Mouse (Mus musculus) G1E-ER4 (cell line): ENCODE measurements around the gene Tmem269. TPM values are rescaled to one million over a fixed set of nuclear protein-coding genes. Genes with fewer than 3 reads are reported as not detected.

ENCODE experiments used
- GATA1 ChIP-seq: IDR thresholded peaks from one replicate; pipeline ENCODE4 v1.8.0; 2012; ENCODE audit warnings: low read length, inconsistent platforms
- polyA plus RNA-seq: library from polyadenylated mRNA; stranded (reverse); fragments of >175 nt; gene quantifications from 2 replicates; pipeline ENCODE4 v1.2.3, GENCODE M21; 2012

The Tmem269 gene
- polyA plus RNA-seq, 1 experiment: not detected

DNA sequence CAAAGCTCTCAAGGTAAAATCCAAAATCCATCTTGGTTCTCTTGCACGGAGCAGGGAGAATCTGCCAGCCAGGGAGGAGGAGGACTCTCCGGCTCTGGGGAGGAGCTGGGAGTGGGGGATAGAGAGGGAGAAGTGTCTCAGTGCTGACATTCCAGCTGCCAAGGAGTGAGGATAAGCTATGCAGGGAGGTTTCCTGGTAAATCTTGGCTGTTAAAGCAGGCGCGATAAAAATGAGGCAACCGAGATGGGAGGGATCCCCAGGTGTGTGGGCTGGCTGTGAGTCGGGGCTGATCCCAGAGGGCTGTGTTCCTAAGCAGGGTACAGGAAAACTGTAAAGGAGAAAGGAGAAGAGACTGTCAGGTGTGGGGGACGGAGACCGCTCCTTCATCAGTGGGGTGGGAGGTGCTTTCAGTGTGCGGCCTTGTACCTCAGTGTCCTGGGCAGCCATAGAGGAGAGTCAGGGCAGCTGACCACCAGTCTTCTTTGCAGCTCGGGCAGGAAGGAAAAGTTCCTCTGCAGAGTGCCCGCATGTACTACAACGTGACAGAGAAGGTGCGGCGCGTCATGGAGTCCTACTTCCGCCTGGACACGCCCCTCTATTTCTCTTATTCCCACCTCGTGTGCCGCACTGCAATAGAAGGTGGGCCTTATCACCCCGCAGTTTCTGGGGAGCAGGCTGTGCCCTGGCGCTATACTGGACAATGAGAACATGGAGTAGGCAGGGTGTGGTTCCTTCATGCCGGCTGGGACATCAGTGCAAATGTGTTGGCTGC is 26.6 kb upstream of the Tmem269 start:
- TF ChIP-seq GATA1: no peak

DNA sequence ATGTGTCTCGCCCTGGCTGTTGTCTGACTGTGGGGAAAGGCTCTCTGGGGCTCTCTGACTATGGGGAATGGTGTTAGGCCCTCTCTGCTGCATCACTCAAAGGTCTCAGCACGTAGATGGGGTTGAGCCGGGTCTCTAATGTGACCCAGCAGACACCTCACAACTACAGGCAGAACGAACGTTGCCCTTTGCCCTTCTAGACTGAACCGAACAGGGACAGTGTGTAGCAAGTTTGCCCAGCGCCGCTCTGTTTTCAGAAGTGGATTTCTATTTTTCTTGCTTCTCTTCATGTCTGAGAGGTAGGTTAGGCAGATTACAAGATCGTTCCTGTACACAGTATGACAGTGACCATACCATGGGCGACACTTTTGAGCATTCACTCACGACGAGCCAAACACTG is 24.6 kb upstream of the Tmem269 start:
- TF ChIP-seq GATA1: no peak

DNA sequence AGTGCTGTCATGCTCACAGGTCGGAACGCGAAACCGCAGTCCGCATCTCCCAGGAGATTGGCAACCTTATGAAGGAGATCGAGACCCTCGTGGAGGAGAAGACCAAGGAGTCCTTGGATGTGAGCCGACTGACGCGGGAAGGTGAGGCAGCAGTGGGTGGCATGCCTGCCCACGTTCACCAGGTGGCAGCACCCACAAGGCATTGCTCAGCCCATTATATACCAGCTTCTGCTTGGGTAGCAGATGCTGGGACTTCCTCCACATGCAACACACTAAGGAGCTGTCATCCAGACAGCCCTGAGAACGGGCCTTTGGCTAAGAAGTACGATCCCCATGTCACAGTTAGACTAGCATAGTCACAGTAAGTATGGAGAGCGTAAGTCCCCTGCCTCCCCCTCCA is 23.6 kb upstream of the Tmem269 start:
- no peak for TF ChIP-seq GATA1

DNA sequence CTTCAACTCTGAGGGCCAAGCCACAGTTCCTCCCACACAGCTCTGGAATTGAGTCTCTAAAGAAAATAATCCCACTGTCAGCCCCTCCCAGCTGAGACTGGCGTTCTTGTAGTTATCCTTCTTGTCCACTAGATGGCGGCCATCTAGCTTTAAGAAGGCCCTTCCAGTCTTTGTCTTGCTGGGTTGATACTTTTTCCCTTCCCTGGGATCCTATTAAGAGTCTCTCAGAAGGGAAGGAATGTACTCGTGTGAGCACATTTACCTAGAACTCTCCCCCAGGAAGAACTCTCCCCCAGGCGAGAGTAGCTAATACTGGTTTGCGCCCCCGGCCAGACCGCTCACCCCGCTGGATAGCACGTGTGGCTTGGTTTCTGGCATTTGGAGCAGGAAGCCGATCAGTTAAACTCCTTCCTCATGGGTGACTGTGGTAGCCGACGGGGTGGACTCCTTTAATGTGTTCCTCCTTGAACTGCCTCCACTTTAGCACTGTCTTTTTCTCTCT is 21.2 kb upstream of the Tmem269 start:
- TF ChIP-seq GATA1: no peak

DNA sequence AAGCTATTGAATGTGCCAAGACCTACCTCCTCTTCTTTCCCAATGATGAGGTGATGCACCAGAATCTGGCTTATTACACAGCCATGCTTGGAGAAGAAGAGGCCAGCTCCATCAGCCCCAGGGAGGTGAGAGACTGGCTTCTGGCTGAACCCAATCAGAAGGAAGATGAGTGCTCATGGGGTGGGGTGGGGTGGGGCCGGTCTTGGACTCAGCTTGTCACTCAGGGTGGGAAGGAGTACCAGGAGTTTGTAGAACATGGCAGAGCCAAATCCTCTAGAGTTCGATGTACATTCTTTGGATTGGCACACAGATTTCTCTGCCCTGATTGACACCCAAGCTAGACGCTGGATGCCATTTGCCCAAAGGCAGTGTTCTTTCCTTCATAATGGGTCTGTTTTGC is 20.6 kb upstream of the Tmem269 start:
- no peak for TF ChIP-seq GATA1

DNA sequence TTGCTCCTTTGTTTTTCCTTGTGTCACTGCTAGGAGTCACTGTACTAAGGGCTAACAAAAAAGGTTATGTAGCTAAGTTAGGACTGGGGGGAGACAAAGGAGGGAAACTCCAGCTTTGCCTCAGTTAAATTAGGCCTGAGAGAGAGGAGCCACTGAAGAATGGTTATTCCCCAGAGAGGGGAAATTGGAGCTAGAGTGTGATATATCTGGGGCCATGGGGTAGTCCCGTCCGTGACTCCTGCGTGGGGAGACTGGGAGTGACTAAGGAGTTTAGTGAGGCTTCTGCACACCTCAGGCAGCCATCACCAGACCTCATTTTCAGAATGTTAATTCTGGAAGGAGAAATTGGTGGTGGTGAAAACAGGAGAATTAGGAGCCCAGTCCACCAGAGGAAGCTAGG is 16.3 kb upstream of the Tmem269 start:
- TF ChIP-seq GATA1: no peak

DNA sequence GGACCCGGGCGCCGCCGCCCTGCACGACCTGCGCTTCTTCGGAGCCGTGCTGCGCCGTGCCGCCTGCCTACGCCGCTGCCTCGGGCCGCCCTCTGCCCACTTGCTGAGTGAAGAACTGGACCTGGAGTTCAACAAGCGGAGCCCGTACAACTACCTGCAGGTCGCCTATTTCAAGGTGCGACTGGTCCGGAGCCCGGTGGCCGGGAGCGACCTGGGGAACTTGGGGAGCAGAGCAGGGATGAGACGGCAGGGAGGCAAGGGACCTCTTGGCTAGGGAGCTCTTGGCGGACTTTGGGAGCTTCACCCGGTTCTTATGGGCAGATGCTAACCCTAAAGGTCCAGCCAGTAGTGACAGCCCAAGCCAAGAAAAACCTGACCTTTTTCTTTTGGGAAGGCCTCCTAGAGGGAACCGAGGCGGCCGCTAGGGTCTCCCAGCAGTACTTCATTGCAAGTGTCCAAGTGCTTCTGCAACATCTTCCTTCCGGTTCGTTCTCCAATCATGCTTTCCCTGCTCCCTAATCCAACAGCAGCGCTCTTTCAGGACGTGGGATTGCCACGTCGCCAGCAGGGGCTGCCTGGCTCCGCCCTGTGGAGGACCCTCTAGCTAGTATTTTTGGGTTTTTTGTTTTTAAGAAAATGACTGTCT is 15.4 kb upstream of the Tmem269 start:
- no peak for TF ChIP-seq GATA1

DNA sequence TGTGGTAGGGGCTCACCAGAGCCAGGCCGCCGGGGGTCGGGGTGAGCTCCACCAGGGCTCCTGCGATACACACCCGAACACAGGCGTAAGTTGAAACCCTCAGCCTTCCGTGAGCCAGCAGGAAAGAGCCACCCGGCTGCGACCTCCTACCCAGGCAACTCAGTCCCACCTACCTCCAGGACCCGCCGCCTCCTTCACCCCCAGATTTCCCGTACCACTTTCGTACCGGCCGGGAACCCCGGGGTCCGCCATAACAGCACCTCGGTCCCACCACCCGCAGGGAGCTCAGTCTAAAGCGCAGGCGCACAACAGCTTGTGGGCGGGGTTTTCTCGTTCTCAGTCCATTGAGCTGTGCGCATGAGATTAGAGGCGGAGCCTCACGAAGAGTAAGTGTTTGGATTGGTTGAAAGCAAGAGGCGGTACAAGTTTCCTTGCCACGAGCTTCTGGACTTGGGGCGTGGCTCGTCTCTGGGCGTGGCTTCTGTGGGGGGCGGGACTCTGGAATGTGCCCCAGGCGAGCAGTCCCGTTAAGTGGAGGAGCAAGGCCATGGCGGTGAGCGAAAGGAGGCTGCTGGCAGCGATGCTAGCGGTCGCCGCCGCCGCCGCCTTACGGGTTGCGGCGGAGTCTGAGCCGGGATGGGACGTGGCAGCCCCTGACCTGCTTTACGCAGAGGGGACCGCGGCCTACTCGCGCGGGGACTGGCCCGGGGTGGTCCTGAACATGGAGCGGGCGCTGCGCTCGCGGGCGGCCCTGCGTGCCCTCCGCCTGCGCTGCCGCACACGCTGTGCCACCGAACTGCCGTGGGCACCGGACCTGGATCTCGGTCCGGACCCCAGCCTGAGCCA is 14.6 kb upstream of the Tmem269 start, which contains the start of the genes AU022252 and P3h1:
Gene AU022252, minus strand, starts transcription at position 303 of the 846 bp plus-strand sequence.
Gene P3h1, plus strand, starts transcription at position 506 of the 846 bp plus-strand sequence.
- no peak for TF ChIP-seq GATA1

DNA sequence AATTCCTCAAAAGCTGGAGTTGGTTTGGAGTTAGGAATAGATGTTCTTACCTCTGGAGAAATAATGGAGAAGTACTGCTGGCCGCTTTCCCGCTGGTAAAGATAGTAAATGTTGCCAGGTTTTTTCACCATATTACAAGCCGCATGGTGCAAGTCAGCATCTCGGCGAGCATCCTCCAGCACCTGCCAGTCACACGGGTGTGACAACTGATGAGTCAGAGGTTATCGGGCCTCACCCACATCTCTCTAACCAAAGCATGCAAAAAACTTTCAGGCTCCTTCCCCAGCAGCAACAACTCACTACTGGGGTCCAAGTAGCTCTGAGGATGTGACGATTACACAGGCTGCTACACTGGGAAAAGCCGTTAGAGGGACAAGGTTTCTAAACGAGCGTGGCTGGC is 8.7 kb upstream of the Tmem269 start:
- TF ChIP-seq GATA1: no peak

DNA sequence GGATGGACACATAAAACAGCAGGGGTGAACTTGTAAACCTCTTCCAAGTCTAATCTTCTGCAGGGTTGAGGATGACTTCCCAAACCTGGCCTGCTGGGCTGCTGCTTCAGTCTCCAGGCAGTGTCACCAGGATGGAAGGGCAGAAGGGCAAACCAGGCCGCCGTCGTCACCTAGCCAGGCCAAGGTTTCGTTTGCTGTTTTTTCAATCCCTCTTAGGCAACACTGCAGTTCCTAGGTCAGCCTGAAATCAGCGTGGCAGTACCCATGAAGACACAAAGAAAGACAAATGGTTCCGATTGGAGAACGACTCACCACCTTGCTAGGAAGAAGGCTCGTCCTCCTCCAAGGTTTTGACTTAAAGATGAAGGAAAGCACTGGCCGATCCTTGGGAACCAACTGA is 7.7 kb upstream of the Tmem269 start:
- no peak for TF ChIP-seq GATA1

DNA sequence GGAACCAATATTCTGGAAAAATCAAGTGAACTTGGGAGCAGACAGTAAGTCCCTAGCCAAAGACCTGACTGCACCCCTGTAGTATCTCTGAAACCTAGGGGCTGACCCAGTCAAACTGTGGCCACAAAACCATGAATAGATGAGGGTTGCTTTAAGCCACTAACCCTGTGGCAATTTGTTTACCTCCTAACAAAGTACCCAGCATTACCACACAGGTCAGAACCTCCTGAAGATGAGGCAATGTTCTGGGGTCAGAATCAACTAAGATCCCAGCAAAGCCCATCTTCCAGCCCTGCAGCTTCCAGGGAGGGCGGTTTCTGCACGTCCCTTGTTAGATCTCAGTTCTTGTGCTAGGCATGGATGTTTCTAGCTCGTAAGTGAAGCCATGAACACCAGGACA is 6.5 kb upstream of the Tmem269 start:
- no peak for TF ChIP-seq GATA1

DNA sequence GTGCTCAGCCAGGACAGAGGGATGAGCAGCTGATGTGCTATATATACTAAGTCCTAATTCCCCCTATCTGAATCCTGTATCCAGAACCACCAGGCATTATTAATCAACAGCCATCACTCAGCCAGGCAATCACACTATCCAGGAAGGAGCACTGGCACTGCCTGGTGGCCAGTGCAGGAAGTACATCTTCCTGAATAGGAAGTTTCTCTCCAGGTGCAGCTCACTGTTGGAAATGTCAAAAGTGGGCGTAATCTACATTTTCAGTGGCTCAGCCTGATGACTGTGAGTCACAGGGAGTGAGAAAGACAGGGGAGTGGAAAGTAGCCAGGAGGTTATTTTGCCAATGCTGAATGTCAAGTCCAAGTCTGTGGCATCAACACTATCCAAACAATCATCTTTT is 5.7 kb upstream of the Tmem269 start:
- no peak for TF ChIP-seq GATA1

DNA sequence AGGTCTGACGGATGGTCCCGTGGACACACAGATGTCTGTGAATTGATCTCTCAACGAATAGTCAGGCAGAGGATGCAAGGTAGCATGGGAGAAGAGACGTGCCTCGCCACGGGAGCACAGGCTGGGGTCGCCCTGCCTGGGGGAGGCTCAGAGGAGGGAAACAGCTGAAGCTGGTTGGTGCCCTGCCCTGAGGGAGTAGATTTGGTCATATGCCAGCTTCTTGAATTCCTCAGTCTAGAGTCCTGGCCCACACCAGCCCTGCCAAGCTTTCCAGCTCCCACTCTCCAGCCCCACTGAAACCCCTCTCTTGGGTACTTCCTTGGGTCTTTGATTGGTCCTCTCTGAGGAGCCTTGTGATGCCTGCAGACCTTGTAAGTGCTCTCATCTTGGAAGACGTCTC is 1.4 kb downstream of the Tmem269 start:
- TF ChIP-seq GATA1: no peak

DNA sequence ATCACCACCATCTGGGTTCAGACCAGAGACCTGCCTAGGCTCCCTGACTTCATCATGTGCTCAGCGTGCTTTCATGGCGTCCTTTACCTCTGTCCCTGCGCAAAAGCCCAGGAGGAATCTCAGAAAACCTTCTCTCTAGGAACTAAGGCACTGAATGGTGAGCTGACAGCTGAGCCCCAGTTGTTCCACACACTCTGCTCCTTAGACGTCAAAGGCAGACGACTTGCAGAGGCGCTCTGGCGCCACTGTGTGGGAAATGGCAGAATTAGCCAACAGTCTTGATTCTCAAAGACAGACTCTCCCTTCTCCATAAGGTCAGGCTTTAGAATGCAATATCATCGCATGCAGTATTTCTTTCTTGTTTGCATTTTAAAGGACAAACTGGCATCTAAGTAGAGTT is 13.3 kb downstream of the Tmem269 start:
- TF ChIP-seq GATA1: no peak

DNA sequence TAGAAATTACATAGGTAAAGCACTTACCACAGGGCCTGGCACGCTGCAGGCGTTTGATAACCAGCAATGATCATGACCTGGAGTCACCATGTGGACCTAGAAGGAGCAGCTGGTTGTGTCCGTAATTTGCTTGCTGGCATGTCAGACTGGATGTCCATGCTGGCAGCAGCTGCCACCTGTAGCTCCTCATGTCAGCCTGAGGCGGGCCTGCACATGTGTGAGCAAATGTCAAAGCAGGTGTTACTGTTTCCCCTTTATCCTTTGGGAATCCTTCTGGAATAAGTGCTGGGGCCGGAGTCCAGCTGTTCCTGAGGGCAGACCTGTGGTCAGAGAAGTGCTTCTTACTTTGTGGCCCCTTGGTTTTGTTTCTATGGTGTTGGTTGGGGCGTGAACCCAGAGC is 19.9 kb downstream of the Tmem269 start:
- TF ChIP-seq GATA1: no peak

DNA sequence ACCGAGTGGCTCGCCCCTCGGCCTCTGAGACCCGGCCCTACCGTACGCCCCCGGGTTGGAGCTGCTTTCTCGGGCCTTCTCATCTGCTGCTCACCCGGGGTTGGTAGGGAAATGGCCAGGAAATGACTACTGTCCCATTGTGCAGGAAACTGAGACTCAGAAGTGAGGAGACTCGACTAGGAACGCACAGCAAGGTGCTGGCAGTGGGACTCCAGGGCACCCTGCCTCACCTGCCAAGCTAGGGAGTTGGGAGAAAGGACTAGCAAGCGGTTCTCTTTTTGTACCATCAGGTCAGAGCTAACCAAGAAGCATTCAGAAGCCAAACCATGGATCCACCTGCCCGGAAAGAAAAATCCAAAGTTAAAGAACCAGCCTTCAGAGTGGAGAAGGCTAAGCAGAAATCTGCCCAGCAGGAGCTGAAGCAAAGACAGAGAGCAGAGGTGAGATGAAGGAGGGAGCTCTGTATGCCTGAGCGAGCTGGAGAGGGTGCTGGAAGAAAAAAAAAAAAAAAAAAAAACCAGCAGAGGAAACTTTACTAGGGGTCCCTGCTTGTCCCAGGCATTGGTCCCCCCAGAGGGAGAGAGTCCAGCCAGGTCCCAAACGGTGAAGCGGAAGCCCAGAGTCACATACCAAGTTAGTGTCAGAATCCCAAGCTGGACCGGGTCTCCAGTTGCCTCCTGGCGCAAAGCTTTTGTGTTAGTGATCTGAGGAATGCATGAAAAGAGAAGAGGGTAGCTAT is 22.3 kb downstream of the Tmem269 start:
- no peak for TF ChIP-seq GATA1
